Mouse (Mus musculus) liver, embryonic 14.5 days (tissue): ENCODE data around the gene Srcin1.

Source experiments
- CTCF ChIP-seq: IDR thresholded peaks from 2 replicates; pipeline ENCODE4 v1.5.1; 2016; ENCODE audit warnings: antibody characterized with exemption, low read depth, control low read depth
- EP300 ChIP-seq: IDR thresholded peaks from 2 replicates; pipeline ENCODE4 v1.6.1; 2016; ENCODE audit warnings: antibody characterized with exemption, low read depth

- TF ChIP-seq EP300 (no peak), CTCF (no peak)
These were observed 38.4 kb downstream of the Srcin1 start for GRCm38 (mm10) chr11:97537580-97538089.
